Mouse (Mus musculus): ENCODE measurements at regions not wholly inside any gene's neighbourhood (a gene's known extent, or its start where the extent isn't known, plus 50 kb on each side); places are given as distances from the start of the nearest gene placed in this dataset.

GRCm38 (mm10) chr1:193636451-193636850 is 266.4 kb upstream of the Camk1g start:
- no peak for ATAC-seq (ENCODE audit: low FRiP score)
- no peaks in the 10 kb centered on the region for H3K4me1 ChIP-seq
- H3K9me3 ChIP-seq = no peaks in the 10 kb centered on the region
- no peaks in the 10 kb centered on the region; the same call in 1 of the 2 replicates for H3K27me3 ChIP-seq
- H3K4me2 ChIP-seq = no peak overlapping the region
- no peak overlapping the region for H3K27ac ChIP-seq
- no peak overlapping the region for H3K9ac ChIP-seq
- WGBS = 82% methylated on average over 5 of the region's 5 CpGs
- no peaks in the 10 kb centered on the region for H3K36me3 ChIP-seq (replicated peaks)
- no peak overlapping the region for H3K4me3 ChIP-seq (replicated peaks)

DNA sequence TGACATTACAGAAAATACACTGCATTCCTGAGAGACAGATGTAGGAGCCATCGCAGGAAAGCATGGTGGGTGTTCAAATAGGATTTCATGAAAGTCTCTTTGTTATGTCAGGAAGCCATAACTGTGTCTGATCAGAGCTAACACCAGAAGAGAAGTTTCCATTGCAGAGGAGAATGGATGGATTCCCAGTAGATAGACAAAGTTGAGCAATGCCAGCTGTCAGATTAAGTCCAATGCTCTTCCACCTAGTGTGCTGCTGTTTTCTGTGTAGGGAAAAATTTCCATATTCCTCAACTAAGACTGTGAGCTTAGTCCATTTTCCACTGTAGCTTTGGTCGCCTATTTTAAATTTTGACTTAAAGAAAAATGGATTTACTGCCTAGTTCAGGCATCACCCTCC is 262.0 kb upstream of the Camk1g start:
- 93% methylated on average over 2 of the region's 2 CpGs for WGBS
- peaks cover 2% of the 10 kb centered on the region; the same call in 1 of the 2 replicates for H3K4me1 ChIP-seq
- no peaks in the 10 kb centered on the region for H3K9me3 ChIP-seq
- H3K27ac ChIP-seq = no peak overlapping the region
- H3K4me2 ChIP-seq = no peak overlapping the region
- no peaks in the 10 kb centered on the region; the same call in 1 of the 2 replicates for H3K27me3 ChIP-seq
- no peak for ATAC-seq (ENCODE audit: low FRiP score)
- H3K36me3 ChIP-seq (replicated peaks) = no peaks in the 10 kb centered on the region
- no peak overlapping the region for H3K9ac ChIP-seq
- no peak overlapping the region for H3K4me3 ChIP-seq (replicated peaks)

DNA sequence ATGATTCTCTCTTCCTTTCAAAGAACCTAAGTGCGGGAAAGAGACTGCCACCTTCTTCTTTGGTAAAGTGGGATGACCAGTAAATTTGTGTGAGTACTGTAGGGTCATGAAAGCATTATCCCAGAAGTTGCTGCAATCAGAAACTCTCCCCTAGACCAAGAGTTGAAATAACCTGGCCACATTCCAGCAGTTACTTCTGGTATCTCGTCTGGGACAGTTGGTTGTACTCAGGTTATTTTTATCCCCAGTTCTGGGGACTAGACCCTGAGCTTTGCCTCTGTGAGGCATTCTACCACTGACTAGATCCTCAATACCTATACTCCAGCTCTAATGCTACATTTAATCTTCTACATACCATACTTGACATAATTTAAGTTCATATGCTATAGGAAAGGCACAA is 259.8 kb upstream of the Camk1g start:
- ATAC-seq (ENCODE audit: low FRiP score) = no peak
- 80% methylated on average over 2 of the region's 2 CpGs for WGBS
- no peak overlapping the region for H3K4me2 ChIP-seq
- no peaks in the 10 kb centered on the region for H3K36me3 ChIP-seq (replicated peaks)
- H3K9me3 ChIP-seq = no peaks in the 10 kb centered on the region
- H3K27ac ChIP-seq = no peak overlapping the region
- H3K27me3 ChIP-seq = no peaks in the 10 kb centered on the region; the same call in 1 of the 2 replicates
- H3K4me3 ChIP-seq (replicated peaks) = no peak overlapping the region
- no peak overlapping the region for H3K9ac ChIP-seq
- H3K4me1 ChIP-seq = peaks cover 5% of the 10 kb centered on the region; the same call in 1 of the 2 replicates

DNA sequence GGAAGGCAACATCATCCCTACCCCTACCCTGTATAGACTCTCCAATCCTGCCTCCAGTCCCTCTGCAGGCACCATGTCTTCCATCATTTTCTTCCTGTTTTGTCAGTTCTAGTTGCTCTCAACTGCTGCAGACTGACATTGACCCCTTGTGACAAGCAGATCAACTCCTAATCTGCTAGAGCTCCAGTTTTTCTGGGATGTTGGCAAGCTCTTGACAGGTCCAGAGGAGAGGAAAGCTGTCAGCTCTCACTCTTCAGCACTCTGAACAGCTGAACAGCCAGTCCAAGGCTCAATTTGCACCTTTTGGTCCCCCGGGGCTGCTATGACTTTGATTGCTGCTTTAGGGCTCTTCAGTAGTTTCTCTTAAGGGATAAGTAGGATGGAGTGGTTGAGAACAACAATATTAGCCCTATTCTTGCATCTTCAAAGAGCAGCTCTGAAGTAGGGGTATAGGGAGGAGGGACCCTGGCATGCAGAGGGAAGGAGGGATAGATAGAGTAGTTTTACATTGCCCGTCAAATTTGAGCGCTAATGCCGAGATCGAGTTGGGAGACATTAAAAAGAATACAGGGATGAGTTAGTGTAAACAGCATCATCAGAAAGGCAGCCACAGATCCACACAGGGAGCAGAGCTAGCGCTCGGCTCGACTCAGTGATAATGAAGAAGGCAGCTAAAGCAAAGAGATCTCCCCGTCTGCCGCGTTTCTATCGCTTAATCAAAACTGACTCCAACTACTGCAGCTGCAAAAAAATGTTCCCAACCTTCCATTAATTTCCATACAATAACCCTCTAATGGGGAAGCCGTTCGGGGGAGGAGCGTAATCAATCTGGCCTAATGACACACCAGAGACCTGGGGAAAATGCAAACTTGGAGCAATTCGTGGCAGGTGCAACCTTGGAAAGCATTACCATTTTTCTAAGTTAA is 257.1 kb upstream of the Camk1g start:
- Histone ChIP-seq H3K4me1 (peaks cover 5% of the 10 kb centered on the region; the same call in 1 of the 2 replicates), H3K36me3 (replicated peaks) (no peaks in the 10 kb centered on the region), H3K9me3 (no peaks in the 10 kb centered on the region), H3K27ac (no peak overlapping the region; the same call in 1 of the 2 replicates), H3K9ac (no peak overlapping the region), H3K4me2 (no peak overlapping the region), H3K4me3 (replicated peaks) (no peak overlapping the region), H3K27me3 (peaks cover 6% of the 10 kb centered on the region; the same call in 1 of the 2 replicates)
- no peak for ATAC-seq (ENCODE audit: low FRiP score)
- WGBS = 71% methylated on average over 16 of the region's 16 CpGs

DNA sequence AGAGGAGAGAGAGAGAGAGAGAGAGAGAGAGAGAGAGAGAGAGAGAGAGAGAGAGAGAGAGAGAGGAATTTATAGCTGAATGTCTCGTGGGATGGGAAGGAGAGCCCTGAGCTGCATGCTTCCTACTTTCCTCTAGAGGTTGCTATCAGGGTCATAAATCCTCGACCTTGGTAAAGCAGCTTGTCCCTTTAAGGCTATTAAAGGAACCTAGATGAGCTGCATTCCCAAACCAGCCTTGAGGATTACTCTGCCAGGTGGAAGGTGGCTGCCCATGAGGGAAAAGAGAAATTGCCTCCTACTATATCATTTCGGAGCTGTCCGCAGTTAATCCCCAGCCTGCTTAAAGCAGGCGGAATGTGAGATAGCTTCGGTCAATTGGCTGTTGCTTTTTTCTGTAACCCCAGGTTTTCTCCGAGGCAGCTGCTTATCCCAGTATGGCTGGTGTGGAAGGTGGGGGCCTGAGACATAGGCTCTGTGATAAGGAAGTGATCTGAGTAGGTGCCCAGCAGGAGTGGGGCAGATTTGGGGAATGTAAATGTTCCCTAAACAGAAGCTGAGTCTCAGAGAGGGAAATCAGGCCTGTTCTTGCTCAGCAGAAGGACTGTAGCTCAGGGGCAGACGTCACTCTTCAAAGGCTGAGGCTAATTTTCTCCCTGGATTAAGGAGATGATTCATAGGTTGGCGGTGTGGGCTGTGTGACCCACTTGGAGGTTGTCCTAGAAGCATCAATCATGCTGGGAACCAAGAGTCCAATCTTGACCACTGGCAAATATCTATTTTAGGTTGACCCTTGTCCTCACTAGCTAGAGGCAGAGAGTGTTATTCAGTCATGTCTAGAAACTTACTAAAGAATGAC is 255.2 kb upstream of the Camk1g start:
- Histone ChIP-seq H3K4me1 (peaks cover 5% of the 10 kb centered on the region; the same call in 1 of the 2 replicates), H3K9me3 (no peaks in the 10 kb centered on the region), H3K27ac (no peak overlapping the region), H3K9ac (no peak overlapping the region), H3K4me2 (no peak overlapping the region), H3K36me3 (replicated peaks) (no peaks in the 10 kb centered on the region), H3K4me3 (replicated peaks) (no peak overlapping the region), H3K27me3 (peaks cover 6% of the 10 kb centered on the region; the same call in 1 of the 2 replicates)
- WGBS = 17% methylated on average over 9 of the region's 9 CpGs
- no peak for ATAC-seq (ENCODE audit: low FRiP score)

GRCm38 (mm10) chr1:193623571-193623970 is 253.5 kb upstream of the Camk1g start:
- H3K9me3 ChIP-seq = no peaks in the 10 kb centered on the region
- no peak overlapping the region for H3K27ac ChIP-seq
- peaks cover 6% of the 10 kb centered on the region; the same call in 1 of the 2 replicates for H3K27me3 ChIP-seq
- no peaks in the 10 kb centered on the region for H3K36me3 ChIP-seq (replicated peaks)
- H3K4me1 ChIP-seq = peaks cover 5% of the 10 kb centered on the region; the same call in 1 of the 2 replicates
- no peak for ATAC-seq (ENCODE audit: low FRiP score)
- H3K4me2 ChIP-seq = no peak overlapping the region
- WGBS = 93% methylated on average over 3 of the region's 3 CpGs
- no peak overlapping the region for H3K9ac ChIP-seq
- no peak overlapping the region for H3K4me3 ChIP-seq (replicated peaks)

DNA sequence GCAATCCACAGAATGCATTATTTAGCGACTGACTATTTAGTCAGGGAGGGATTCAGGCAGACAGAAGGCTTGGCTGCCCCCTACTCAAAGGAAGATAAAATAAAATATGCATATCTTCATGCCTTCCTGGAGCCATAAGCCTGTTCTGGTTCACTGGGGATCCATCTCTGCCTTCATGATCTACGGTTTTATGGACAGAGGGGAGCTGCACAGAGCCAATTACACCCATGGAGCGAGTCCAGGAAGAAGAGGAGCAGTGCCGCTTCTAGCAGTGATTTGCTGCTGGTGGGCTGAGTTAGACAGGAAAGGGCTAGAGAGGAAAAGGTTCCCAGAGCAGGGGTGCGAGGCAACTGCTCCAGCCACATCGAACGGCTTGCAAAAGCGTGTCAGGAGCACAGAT is 248.2 kb upstream of the Camk1g start:
- no peaks in the 10 kb centered on the region for H3K36me3 ChIP-seq (replicated peaks)
- no peak overlapping the region for H3K27ac ChIP-seq
- no peaks in the 10 kb centered on the region for H3K27me3 ChIP-seq

DNA sequence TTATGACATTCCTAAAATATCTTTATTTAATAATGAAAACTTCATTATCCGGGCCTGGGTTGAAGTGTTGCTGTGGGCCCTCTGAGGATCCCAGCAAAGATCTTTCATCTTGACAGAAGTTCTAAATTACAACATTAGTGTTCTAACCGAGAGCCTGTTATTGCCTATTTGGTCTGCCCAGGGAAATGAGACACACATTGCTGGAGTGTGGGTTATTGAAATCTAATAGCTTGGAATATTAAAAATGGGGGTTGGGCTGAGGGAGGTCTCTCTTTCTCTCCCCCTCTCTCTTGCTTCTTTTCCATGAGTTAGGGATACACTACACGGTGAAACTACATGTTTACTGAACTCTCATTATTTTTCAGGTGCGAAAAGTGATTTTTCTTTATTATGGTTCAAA is 240.4 kb upstream of the Camk1g start:
- Histone ChIP-seq H3K9me3 (no peaks in the 10 kb centered on the region), H3K36me3 (replicated peaks) (no peaks in the 10 kb centered on the region), H3K27me3 (no peaks in the 10 kb centered on the region), H3K4me3 (replicated peaks) (no peak overlapping the region), H3K9ac (no peak overlapping the region), H3K27ac (no peak overlapping the region), H3K4me2 (no peak overlapping the region), H3K4me1 (no peaks in the 10 kb centered on the region)
- ATAC-seq (ENCODE audit: low FRiP score) = no peak
- 84% methylated on average over 4 of the region's 4 CpGs for WGBS

More for the DNA sequence above, 248.2 kb upstream of the Camk1g start:
- Histone ChIP-seq H3K9ac (no peak overlapping the region), H3K4me3 (replicated peaks) (no peak overlapping the region), H3K9me3 (no peaks in the 10 kb centered on the region), H3K4me2 (no peak overlapping the region), H3K4me1 (no peaks in the 10 kb centered on the region)
- 85% methylated on average over 8 of the region's 8 CpGs for WGBS
- ATAC-seq (ENCODE audit: low FRiP score) = no peak

DNA sequence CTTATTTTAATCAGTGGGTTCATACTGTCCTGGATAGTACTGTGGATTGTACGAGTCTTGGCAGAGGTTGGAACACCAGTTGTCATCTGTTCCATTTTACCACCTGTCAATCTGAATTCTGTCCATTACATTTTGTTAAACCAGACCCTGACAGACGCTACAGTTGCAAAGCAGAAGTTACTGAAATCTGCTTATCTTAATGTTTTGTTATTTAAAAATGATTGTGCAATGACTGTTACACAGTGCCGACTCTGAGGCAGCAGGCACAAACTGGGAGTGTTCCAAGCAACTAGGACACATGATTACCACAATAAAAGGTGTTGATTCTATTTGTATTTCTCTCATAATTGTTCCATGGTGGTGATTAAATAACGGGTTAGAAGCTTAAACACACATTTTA is 229.8 kb upstream of the Camk1g start:
- H3K27me3 ChIP-seq = no peaks in the 10 kb centered on the region
- ATAC-seq (ENCODE audit: low FRiP score) = no peak
- 85% methylated on average over 4 of the region's 4 CpGs for WGBS
- H3K36me3 ChIP-seq (replicated peaks) = no peaks in the 10 kb centered on the region
- no peak overlapping the region for H3K4me2 ChIP-seq
- H3K27ac ChIP-seq = no peak overlapping the region
- H3K9ac ChIP-seq = no peak overlapping the region
- H3K4me1 ChIP-seq = no peaks in the 10 kb centered on the region
- H3K9me3 ChIP-seq = no peaks in the 10 kb centered on the region
- H3K4me3 ChIP-seq (replicated peaks) = no peak overlapping the region

DNA sequence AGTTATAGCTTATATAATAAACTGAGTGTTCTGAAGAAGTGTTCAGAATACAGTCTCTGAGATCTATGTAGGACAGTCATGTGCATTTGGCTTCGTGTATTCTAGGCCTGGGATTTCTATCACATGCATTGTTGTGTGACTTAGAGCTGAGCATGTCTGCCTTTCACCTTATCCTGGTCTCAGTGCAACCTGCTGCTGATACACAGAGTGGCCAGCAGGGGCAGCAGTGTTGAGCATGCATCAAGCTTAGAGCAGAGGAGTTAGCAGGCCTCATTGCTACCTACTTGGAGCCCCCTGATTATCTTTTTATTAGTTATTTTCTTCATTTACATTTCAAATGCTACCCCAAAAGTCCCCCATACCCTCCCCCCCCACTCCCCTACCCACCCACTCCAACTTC is 229.1 kb upstream of the Camk1g start:
- no peaks in the 10 kb centered on the region for H3K36me3 ChIP-seq (replicated peaks)
- H3K4me2 ChIP-seq = no peak overlapping the region
- no peaks in the 10 kb centered on the region for H3K9me3 ChIP-seq
- H3K4me3 ChIP-seq (replicated peaks) = no peak overlapping the region
- H3K27me3 ChIP-seq = no peaks in the 10 kb centered on the region
- H3K9ac ChIP-seq = no peak overlapping the region
- 46% methylated on average over 1 of the region's 1 CpGs for WGBS
- no peak overlapping the region for H3K27ac ChIP-seq
- no peak for ATAC-seq (ENCODE audit: low FRiP score)
- no peaks in the 10 kb centered on the region for H3K4me1 ChIP-seq

DNA sequence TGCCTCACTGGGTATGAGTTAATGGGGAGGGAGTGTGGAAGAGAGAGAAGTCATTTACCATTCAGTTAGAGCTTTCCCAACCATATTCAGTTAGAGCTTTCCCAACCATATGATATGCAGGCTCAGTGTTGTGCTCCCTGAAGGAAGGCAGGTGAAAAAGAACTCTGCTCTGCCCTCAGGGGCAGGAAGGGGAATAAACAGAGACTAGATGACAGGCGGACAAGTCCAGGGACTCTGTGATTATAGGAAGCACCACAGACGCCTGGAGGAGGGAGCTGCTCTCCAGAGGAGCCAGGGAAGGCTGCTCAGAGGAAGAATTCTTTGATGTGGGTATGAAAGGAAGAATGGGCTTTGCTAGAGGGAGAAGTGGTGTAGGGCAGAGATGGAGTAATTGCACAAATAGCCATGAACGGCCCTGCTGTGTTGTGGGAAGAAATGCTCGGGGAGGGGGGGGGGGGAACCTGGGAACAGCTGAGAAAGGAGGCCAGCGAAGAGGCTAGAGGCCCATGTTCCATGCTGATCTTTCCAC is 220.3 kb upstream of the Camk1g start:
- H3K9me3 ChIP-seq = no peaks in the 10 kb centered on the region
- no peak overlapping the region for H3K4me2 ChIP-seq
- ATAC-seq (ENCODE audit: low FRiP score) = peak; percentile 27; the same call in 1 of the 2 replicates
- H3K27me3 ChIP-seq = no peaks in the 10 kb centered on the region
- peaks cover 46% of the 10 kb centered on the region for H3K4me1 ChIP-seq
- H3K36me3 ChIP-seq (replicated peaks) = no peaks in the 10 kb centered on the region
- no peak overlapping the region for H3K4me3 ChIP-seq (replicated peaks)
- peak overlapping the region; percentile 20 for H3K27ac ChIP-seq
- 5% methylated on average over 5 of the region's 5 CpGs for WGBS
- no peak overlapping the region for H3K9ac ChIP-seq

Data from forebrain, embryonic 12.5 days (tissue).